Mouse (Mus musculus): ENCODE data around the gene Tcirg1.

GRCm38 (mm10) chr19:3875045-3875444 lies 31.9 kb downstream of the Tcirg1 start:
- no peak for TF ChIP-seq CTCF (IDR thresholded peaks at IDR 0.05; ENCODE audit: borderline replicate concordance, insufficient read depth, low read depth, low read length)
- no peak for TF ChIP-seq POLR2A (IDR thresholded peaks at IDR 0.05; ENCODE audit: borderline replicate concordance, insufficient read depth, low read length)
